Mouse (Mus musculus) brain, adult 2 months (tissue): ENCODE measurements around the gene Cfap299.
"Not testable (repeated sequence)": the region's sequence is repeated elsewhere in the genome, so short reads cannot be mapped to it uniquely, and the experiment has no call there.

ENCODE experiments used
- DNase-seq: peaks from one replicate; pipeline ENCODE4 v3.0.0; 2011; ENCODE audit warnings: low read depth, low spot score

Cfap299 gene

GRCm38 (mm10) chr5:98522270-98522977 is 193.3 kb downstream of the Cfap299 start:
- peak; percentile 47 for DNase-seq

DNA sequence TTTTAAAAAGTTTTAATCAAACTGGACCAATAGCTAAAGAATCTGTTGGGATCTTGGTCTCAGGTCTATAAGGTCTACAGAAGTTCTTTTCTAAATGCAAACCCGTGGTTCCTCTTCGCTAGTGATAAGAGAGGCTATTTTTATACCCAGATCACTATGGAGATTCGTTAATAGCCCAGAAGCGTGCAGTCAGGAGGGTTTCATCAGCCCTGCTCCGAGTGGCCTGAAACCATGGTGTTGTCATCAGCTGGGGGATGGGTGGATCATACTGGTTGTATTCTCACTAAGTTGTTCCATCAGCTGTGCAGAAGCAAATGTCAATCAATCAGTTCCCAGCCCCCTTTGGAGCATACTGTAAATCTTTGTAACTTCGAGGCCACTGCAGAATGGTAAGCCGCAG is 193.9 kb downstream of the Cfap299 start:
- peak; percentile 1 for DNase-seq

DNA sequence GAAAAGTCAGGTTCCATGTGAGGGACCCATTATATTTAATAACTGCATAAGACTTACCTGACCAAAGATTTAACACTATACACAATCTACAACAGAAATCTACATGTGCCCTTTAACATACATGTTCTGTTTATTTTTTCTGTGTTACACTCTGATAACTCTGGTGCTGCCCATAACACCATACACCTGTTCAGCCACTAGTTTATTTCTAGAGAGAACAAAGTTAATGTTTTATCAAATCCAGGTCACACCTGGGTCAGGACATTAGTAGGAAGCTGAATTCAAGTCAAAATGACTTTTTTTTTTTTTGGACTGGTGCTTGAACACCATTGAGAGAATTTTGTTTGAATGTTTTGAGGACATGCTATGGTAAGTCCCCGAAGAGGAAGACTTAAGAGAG is 194.7 kb downstream of the Cfap299 start:
- DNase-seq, result no peak

DNA sequence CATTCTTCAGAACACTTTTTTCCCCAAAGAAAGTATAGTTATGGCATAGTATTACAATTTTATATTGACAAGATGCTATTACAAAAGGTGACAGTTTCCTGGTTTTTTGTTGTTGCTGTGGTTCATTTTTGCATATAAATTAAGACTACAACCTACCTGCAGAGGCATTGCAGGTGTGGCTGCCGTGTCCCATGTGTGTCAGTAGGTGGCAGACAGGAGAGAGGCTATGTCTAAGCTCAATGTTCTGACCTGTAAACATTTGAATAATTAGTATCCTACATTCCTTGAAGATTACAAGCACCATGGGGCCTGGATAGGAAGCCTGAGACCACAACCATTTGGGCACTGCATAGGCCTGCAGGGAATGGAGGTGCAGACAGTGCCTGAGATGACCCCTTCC is 212.2 kb downstream of the Cfap299 start:
- DNase-seq, result no peak

- DNase-seq, result no peak
These were observed 221.2 kb downstream of the Cfap299 start for GRCm38 (mm10) chr5:98550285-98550684.

GRCm38 (mm10) chr5:98550873-98551272 is 221.8 kb downstream of the Cfap299 start:
- no peak for DNase-seq

DNA sequence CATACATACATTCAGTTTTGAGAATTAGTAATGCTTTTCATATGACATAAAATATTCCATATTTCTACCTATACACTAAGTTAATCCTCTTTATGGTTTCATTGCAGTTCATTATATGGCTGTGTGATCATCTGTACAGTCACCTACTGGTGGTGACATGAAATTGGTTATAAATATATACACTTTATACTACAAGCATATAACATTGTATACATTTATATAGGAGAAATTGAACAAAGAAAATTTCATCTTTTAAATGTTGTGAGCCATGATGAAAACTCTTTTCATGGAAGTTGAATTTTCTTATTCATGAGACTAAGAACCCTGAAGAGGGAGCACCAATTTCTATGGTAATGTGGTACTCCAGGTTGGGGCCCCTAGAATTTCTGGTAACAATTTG is 223.3 kb downstream of the Cfap299 start, which contains the start of gene Gm11111:
TSS of gene Gm11111 (plus strand) at position 301 of the 400 bp plus-strand sequence.
- no peak for DNase-seq

- no peak for DNase-seq
These were observed 223.9 kb downstream of the Cfap299 start for GRCm38 (mm10) chr5:98552811-98553601.

DNA sequence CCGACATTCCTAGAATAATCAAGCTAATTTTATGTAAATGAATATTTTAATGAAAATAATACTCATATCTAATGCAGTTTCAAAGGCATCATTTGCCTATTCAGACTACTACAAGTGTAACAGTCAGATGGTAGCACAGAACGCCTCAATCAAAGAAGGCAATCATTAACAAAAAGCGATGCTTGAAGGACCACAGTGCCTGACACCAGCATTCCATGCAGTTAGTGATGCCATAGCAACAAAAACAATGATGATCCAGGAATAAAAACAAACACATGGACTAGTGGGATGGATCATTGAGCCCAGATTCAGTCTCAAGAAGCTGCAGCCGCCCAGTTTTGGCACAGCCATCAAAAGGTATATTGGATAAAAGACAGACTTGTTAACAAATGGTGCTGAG is 232.2 kb downstream of the Cfap299 start:
- DNase-seq, result peak; percentile 3

GRCm38 (mm10) chr5:98562806-98563205 is 233.7 kb downstream of the Cfap299 start:
- DNase-seq, result no peak

DNA sequence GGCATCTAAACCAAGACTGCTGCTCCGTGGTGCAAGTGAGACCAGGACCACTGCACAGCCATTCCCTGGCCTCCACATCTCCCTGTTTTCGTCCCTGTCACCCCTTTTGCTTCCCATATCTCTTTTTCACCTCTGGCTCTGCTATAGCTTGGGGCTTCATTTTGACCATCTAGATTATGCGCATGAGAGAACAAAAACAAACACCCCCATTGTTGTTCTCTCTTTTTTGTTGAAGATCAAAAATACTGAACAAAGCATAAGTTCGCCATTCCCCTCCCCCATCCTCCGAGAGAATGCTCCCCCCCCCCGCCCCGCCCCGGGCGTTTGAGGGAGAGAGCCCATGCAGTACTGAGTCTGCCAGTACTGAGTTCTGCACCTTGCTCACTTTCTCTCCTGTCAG is 234.7 kb downstream of the Cfap299 start:
- DNase-seq, result no peak

DNA sequence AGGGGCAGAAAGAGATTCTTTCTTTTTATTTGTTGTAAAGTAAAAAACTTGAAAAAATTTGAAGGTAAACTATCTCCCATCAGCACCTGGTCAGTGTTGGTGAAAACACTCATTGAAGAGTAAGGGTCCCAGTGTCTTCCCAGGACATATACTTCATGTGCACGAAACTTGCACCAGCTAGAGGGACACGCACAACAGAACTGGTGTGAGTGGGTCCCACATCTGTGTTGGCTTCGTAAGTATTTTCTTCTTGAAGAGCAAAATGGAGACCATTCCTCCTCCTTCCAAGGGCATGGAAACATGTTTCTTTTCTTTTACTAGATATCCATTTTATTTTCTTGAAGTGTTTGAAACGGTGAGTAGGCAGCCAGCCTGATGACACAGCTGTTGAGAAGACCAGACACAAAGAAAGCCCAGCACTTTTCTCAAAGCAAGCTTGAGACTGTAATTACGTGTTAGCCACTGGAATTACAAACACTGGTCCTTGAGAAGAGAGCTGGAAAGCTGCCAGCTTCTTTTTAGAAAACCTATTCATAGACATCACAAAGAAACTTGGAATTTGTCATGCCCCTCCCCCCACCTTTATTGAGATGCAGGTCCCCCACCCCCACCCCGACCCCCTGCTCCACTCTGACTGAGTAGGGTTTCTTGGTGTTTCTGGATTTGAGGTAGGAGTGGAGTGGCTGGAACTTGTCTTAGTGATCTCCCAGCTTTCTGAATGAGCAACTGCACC is 237.5 kb downstream of the Cfap299 start:
- peak; percentile 42 for DNase-seq

GRCm38 (mm10) chr5:98568481-98568880 is 239.4 kb downstream of the Cfap299 start:
- no peak for DNase-seq

DNA sequence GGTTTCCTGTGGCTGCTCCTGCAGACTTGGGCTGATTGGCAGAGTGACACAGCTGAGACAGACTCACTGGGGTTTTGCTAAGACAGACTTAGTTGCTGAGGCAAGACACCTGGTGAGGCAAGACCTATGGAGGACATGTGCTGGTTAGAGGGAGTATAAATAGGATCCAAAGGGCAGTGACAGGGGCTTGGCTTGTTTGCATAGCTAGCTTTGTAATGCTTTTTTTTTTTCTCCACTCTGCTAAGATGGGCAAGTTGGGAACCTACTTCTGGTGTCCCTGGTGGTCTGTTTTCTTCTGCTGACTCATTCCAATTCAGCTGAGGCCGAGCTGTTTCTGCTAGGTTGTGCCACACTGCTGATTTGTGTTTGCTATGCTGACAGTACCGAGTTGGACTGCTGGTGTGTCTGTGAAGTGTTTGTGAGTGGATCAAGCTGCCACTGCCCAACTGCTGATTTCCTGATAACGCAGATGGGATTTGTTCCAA is 240.0 kb downstream of the Cfap299 start:
- DNase-seq, result no peak

- peak; percentile 22 for DNase-seq
These were observed 243.3 kb downstream of the Cfap299 start for GRCm38 (mm10) chr5:98572392-98572791.

- no peak for DNase-seq
These were observed 245.8 kb downstream of the Cfap299 start for GRCm38 (mm10) chr5:98574711-98575470.

DNA sequence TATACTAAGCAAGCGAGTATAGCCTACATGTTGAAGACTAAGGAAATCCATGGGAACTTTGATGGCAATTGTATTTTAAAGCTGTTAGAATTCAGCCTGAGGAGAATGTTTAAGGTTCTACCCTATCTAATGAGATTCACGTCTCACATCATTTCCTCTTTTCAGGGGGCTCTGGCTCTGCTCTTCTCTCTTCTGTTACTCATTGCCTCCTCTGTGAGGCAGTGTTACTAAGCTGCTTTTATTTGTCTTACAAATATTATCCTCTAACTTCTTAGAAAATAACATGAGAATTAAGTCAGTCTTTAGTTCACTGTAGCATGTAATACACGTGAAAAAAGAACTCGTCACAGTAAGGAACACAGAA is 246.3 kb downstream of the Cfap299 start:
- no peak for DNase-seq

GRCm38 (mm10) chr5:98576538-98576937 is 247.4 kb downstream of the Cfap299 start:
- DNase-seq, result not testable (repeated sequence)

DNA sequence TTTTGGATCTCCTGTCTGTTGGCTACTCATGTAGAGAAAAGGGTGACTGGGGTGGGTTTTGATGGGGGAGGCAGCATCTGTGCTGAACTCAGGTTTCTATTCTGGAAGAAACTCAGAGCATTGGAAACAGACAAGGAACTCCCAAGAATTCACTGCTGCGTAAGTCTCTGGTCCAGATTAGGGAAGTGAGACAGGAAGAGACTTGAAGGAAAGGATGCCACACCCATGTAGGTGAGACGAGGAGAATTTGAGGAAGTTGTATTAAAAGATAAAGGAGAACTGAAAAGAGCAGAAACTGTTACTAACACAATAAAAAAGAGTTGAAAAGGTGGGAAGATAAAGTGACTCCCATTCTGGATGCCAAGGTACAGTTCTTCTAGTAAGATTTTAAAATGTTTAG is 249.3 kb downstream of the Cfap299 start:
- no peak for DNase-seq

DNA sequence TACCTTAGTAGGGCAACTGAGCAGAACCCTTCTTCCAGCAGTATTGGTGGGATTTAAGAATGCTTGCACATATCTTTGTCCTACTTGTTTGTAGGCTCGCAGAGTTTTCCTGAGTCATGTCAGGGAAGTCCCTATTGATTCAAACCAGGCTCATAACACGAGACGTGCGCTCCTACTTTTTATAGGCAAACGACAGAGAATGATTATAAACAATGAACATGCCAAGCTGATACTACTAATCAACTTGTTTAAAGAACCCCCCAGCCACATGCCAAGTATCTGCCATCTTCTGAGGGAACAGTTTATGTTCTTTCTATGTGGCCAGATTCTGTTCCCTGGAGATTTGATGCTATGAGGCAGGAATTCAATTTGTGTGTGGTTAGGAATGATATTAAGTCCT is 251.7 kb downstream of the Cfap299 start:
- no peak for DNase-seq

GRCm38 (mm10) chr5:98582051-98582450 is 252.9 kb downstream of the Cfap299 start:
- DNase-seq, result no peak
